Mouse (Mus musculus) kidney, adult 2 months (tissue): Measurements from ENCODE around the gene Sycn.

Experiments used
- CTCF ChIP-seq: fragments of 200-500 bp; conservative IDR thresholded peaks from 2 replicates; pipeline ENCODE4 v1.5.1; 2011; ENCODE audit warnings: low read depth, mild to moderate bottlenecking, control low read depth, low read length, moderate library complexity, mixed read lengths; ENCODE audit not compliant: insufficient read depth, insufficient read length
- POLR2A ChIP-seq: fragments of 200-500 bp; IDR thresholded peaks from one replicate; pipeline ENCODE4 v1.6.1; 2011; ENCODE audit warnings: low read depth, low read length, control low read depth

GRCm38 (mm10) chr7:28505585-28505984 lies 35.1 kb upstream of the Sycn start:
- no peak for TF ChIP-seq POLR2A
- no peak for TF ChIP-seq CTCF
